Mouse (Mus musculus): Measurements from ENCODE around the gene Slc1a2. TPM values are rescaled to one million over a fixed set of nuclear protein-coding genes. Genes with fewer than 3 reads are reported as not detected.

The Slc1a2 gene
- polyA plus RNA-seq, 1 experiment = not detected

DNA sequence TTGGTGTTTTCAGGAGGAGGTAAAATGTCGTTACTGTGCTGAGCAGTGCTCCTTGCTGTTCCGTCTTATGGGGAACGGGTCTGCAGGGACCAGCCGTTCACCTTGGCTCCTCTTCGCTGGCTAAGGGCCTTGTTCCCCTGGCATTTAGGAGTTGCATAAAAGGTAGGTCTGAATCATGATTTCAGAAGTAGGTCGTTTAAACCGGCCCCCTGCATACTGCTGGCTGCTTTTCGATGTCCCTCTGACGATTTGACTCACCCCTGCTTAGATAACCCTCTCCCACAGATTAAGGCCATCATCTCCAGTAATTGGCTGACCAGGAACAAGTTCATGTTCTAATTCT lies 27.6 kb downstream of the Slc1a2 start:
- Histone ChIP-seq H3K79me2 (ENCODE audit: control insufficient read depth, insufficient read depth) (no peaks in the 10 kb centered on the region), H3K79me3 (ENCODE audit: low read depth) (no peaks in the 10 kb centered on the region), H3K27me3 (ENCODE audit: control insufficient read depth, insufficient read depth, insufficient read length) (peaks cover 13% of the 10 kb centered on the region), H3ac (ENCODE audit: control insufficient read depth, insufficient read length, low read depth) (no peak overlapping the region), H3K36me3 (ENCODE audit: control insufficient read depth, insufficient read depth) (no peaks in the 10 kb centered on the region), H3K4me3 (ENCODE audit: insufficient read depth, poor library complexity, severe bottlenecking) (no peak overlapping the region)
- no peak for TF ChIP-seq FOSL1 (IDR thresholded peaks at IDR 0.05; ENCODE audit: insufficient read depth, low read length, poor library complexity, severe bottlenecking)
- TF ChIP-seq MYOD1 (IDR thresholded peaks at IDR 0.05; ENCODE audit: control insufficient read depth, insufficient read length, low read depth) = no peak
- TF ChIP-seq MYOG (IDR thresholded peaks at IDR 0.05; ENCODE audit: control insufficient read depth, extremely low read depth, insufficient read length) = no peak

DNA sequence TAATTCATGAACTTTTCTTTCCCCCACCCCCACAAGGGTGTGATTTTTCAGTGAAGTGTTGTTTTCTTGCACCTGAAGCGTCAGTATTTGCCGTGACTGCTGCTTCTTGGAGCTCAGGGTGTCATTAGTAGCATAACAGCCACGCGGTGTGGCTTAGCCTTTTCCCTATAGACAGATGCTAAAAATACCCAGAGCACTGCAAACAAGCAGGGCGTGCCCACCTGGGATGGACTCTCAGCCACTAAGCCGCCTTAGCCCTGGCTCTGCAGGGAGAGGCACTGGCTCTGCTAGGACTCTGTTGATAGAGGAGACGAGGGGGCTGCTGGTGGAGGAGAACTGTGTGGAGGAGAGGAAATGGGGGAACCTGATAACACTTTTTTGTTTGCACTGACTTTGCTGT lies 35.1 kb downstream of the Slc1a2 start:
- H3K4me3 ChIP-seq (ENCODE audit: insufficient read depth, poor library complexity, severe bottlenecking) = no peak overlapping the region
- H3K36me3 ChIP-seq (ENCODE audit: control insufficient read depth, insufficient read depth) = no peaks in the 10 kb centered on the region
- no peak overlapping the region for H3ac ChIP-seq (ENCODE audit: control insufficient read depth, insufficient read length, low read depth)
- TF ChIP-seq CEBPB (IDR thresholded peaks at IDR 0.05; ENCODE audit: low read depth) (no peak), MYOG (IDR thresholded peaks at IDR 0.05; ENCODE audit: control insufficient read depth, extremely low read depth, insufficient read length) (no peak), MYOD1 (IDR thresholded peaks at IDR 0.05; ENCODE audit: control insufficient read depth, insufficient read length, low read depth) (no peak), CTCF (IDR thresholded peaks at IDR 0.05; ENCODE audit: control insufficient read depth, insufficient read depth, insufficient read length) (no peak), MAX (IDR thresholded peaks at IDR 0.05) (no peak), FOSL1 (IDR thresholded peaks at IDR 0.05; ENCODE audit: insufficient read depth, low read length, poor library complexity, severe bottlenecking) (no peak)
- H3K27me3 ChIP-seq (ENCODE audit: control insufficient read depth, insufficient read depth, insufficient read length) = peaks cover 19% of the 10 kb centered on the region
- no peaks in the 10 kb centered on the region for H3K79me3 ChIP-seq (ENCODE audit: low read depth)
- no peaks in the 10 kb centered on the region for H3K79me2 ChIP-seq (ENCODE audit: control insufficient read depth, insufficient read depth)

DNA sequence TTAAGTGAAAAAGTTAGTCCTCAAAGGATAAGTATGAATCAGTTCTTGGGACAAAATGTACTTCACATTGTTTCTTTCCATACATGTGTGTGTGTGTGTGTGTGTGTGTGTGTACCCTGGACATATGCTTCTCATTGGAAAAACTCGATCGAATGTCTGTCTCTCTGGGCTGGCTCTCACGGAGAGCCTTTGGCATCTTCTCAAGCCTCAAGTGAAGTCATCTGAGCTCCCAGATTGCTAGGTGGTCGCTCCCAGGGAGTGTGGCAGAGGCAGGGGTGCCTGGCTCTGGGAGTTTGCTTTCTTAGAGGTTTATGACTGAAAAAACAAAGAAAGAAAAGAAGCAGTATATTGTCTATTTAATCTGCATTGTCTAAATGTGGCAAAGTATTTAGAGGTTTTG lies 36.3 kb downstream of the Slc1a2 start:
- no peaks in the 10 kb centered on the region for H3K79me3 ChIP-seq (ENCODE audit: low read depth)
- no peaks in the 10 kb centered on the region for H3K79me2 ChIP-seq (ENCODE audit: control insufficient read depth, insufficient read depth)
- peaks cover 20% of the 10 kb centered on the region for H3K27me3 ChIP-seq (ENCODE audit: control insufficient read depth, insufficient read depth, insufficient read length)
- TF ChIP-seq MYOG (IDR thresholded peaks at IDR 0.05; ENCODE audit: control insufficient read depth, extremely low read depth, insufficient read length) = no peak
- no peak for TF ChIP-seq MAX (IDR thresholded peaks at IDR 0.05)
- no peak for TF ChIP-seq CEBPB (IDR thresholded peaks at IDR 0.05; ENCODE audit: low read depth)
- no peak for TF ChIP-seq CTCF (IDR thresholded peaks at IDR 0.05; ENCODE audit: control insufficient read depth, insufficient read depth, insufficient read length)
- TF ChIP-seq MYOD1 (IDR thresholded peaks at IDR 0.05; ENCODE audit: control insufficient read depth, insufficient read length, low read depth) = no peak
- TF ChIP-seq USF1 (IDR thresholded peaks at IDR 0.05; ENCODE audit: low read depth) = no peak
- no peak for TF ChIP-seq FOSL1 (IDR thresholded peaks at IDR 0.05; ENCODE audit: insufficient read depth, low read length, poor library complexity, severe bottlenecking)
- no peak overlapping the region for H3ac ChIP-seq (ENCODE audit: control insufficient read depth, insufficient read length, low read depth)
- H3K36me3 ChIP-seq (ENCODE audit: control insufficient read depth, insufficient read depth) = no peaks in the 10 kb centered on the region
- no peak overlapping the region for H3K4me3 ChIP-seq (ENCODE audit: insufficient read depth, poor library complexity, severe bottlenecking)

- H3K4me3 ChIP-seq (ENCODE audit: insufficient read depth, poor library complexity, severe bottlenecking) = no peak overlapping the region
- no peaks in the 10 kb centered on the region for H3K36me3 ChIP-seq (ENCODE audit: control insufficient read depth, insufficient read depth)
- no peak for TF ChIP-seq CTCF (IDR thresholded peaks at IDR 0.05; ENCODE audit: control insufficient read depth, insufficient read depth, insufficient read length)
- no peak for TF ChIP-seq MYOG (IDR thresholded peaks at IDR 0.05; ENCODE audit: control insufficient read depth, extremely low read depth, insufficient read length)
- H3K79me2 ChIP-seq (ENCODE audit: control insufficient read depth, insufficient read depth) = no peaks in the 10 kb centered on the region
- peaks cover 23% of the 10 kb centered on the region for H3K27me3 ChIP-seq (ENCODE audit: control insufficient read depth, insufficient read depth, insufficient read length)
- no peak overlapping the region for H3ac ChIP-seq (ENCODE audit: control insufficient read depth, insufficient read length, low read depth)
- no peaks in the 10 kb centered on the region for H3K79me3 ChIP-seq (ENCODE audit: low read depth)
These were observed 37.1 kb downstream of the Slc1a2 start for GRCm38 (mm10) chr2:102695541-102695940.

GRCm38 (mm10) chr2:102697732-102698131 lies 39.3 kb downstream of the Slc1a2 start:
- Histone ChIP-seq H3ac (ENCODE audit: control insufficient read depth, insufficient read length, low read depth) (no peak overlapping the region), H3K79me3 (ENCODE audit: low read depth) (no peaks in the 10 kb centered on the region), H3K36me3 (ENCODE audit: control insufficient read depth, insufficient read depth) (no peaks in the 10 kb centered on the region), H3K79me2 (ENCODE audit: control insufficient read depth, insufficient read depth) (no peaks in the 10 kb centered on the region), H3K27me3 (ENCODE audit: control insufficient read depth, insufficient read depth, insufficient read length) (peaks cover 26% of the 10 kb centered on the region), H3K4me3 (ENCODE audit: insufficient read depth, poor library complexity, severe bottlenecking) (no peak overlapping the region)
- TF ChIP-seq MYOD1 (IDR thresholded peaks at IDR 0.05; ENCODE audit: control insufficient read depth, insufficient read length, low read depth) = no peak
- no peak for TF ChIP-seq MAX (IDR thresholded peaks at IDR 0.05)
- TF ChIP-seq MYOG (IDR thresholded peaks at IDR 0.05; ENCODE audit: control insufficient read depth, extremely low read depth, insufficient read length) = no peak
- TF ChIP-seq USF1 (IDR thresholded peaks at IDR 0.05; ENCODE audit: low read depth) = no peak
- TF ChIP-seq CEBPB (IDR thresholded peaks at IDR 0.05; ENCODE audit: low read depth) = no peak
- TF ChIP-seq FOSL1 (IDR thresholded peaks at IDR 0.05; ENCODE audit: insufficient read depth, low read length, poor library complexity, severe bottlenecking) = no peak
- TF ChIP-seq CTCF (IDR thresholded peaks at IDR 0.05; ENCODE audit: control insufficient read depth, insufficient read depth, insufficient read length) = no peak

DNA sequence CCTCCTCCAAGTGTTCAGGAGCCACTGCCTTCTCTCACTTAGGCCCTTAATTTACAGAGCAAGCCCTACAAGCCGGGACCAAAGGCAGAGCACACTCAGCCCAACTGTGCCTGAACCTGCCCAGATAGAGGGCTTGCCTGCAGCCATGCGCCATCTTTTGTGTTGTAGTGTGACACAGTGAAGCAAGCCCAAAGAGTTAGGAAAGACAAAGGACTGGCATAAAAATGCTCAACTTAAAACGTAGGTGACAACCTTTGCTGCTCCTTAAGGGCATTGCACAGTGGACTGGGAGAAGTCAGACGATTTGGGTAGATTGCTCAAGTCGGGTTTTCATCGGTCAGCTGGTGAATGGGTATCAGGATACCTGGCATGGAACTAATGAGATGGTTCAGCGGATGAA lies 41.5 kb downstream of the Slc1a2 start:
- H3ac ChIP-seq (ENCODE audit: control insufficient read depth, insufficient read length, low read depth) = no peak overlapping the region
- H3K79me3 ChIP-seq (ENCODE audit: low read depth) = no peaks in the 10 kb centered on the region
- H3K4me3 ChIP-seq (ENCODE audit: insufficient read depth, poor library complexity, severe bottlenecking) = no peak overlapping the region
- no peaks in the 10 kb centered on the region for H3K79me2 ChIP-seq (ENCODE audit: control insufficient read depth, insufficient read depth)
- no peaks in the 10 kb centered on the region for H3K36me3 ChIP-seq (ENCODE audit: control insufficient read depth, insufficient read depth)
- peaks cover 21% of the 10 kb centered on the region for H3K27me3 ChIP-seq (ENCODE audit: control insufficient read depth, insufficient read depth, insufficient read length)
- TF ChIP-seq MAX (IDR thresholded peaks at IDR 0.05) (no peak), MYOG (IDR thresholded peaks at IDR 0.05; ENCODE audit: control insufficient read depth, extremely low read depth, insufficient read length) (no peak), USF1 (IDR thresholded peaks at IDR 0.05; ENCODE audit: low read depth) (no peak), CEBPB (IDR thresholded peaks at IDR 0.05; ENCODE audit: low read depth) (no peak), FOSL1 (IDR thresholded peaks at IDR 0.05; ENCODE audit: insufficient read depth, low read length, poor library complexity, severe bottlenecking) (no peak)
